Mouse (Mus musculus) heart, postnatal 14 days (tissue): ENCODE results near the gene Sufu. TPM values are rescaled to one million over a fixed set of nuclear protein-coding genes. Genes with fewer than 3 reads are reported as not detected.
A peak's percentile ranks its signal among the peaks of the same experiment; 100 is the strongest.

ENCODE experiments used
- DNase-seq, 2 experiments: peaks; one replicate each; pipeline ENCODE4 v3.0.0; 2021 to 2022
- intact Hi-C: fragments of 180-260 bp; cut with DNase I; formaldehyde crosslinking; loops from one replicate; pipeline ENCODE4 v1.15.1; 2025
- total RNA-seq, 2 experiments: library from RNA; stranded (reverse); gene quantifications; 2 replicates each; pipeline ENCODE4 v1.2.3; 2021

Gene Sufu
- total RNA-seq, 2 experiments from 2014 or later, result 15.1 to 15.3 TPM

DNA sequence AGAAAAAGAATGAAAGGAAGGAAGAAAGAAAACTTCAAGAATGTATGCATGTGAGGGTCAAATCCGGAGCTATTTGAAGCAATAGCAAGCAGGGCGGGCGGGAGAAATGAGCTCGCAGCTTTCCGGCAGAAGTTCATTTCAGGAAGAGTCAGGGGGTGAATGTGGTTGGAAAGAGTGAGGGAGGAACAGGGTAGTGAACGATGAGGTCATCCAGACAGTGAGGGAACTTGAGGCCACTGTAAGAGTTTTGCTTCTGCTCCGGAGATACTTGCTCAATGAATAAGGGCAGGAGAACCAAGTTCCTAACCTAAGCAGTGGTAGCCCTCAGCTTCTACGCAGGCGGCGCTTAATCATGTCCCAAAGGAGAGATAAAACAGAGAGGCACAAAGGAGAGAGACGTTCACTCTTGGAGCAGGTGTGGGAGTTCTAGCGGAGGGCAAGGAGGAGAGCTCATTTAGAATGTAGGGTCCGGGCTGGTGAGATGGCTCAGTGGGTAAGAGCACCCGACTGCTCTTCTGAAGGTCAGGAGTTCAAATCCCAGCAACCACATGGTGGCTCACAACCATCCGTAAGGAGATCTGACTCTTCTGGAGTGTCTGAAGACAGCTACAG, 125.8 kb downstream of the Sufu start:
- intact Hi-C loops, result loop anchor here (2.0 to 5.0 kb wide), 2 partner anchors 18 to 125 kb away; partner anchors contain the start of genes Actr1a and Sufu
- no peak for DNase-seq

- intact Hi-C loops, result loop anchor here (2.0 to 5.0 kb wide), 2 partner anchors 18 to 126 kb away; partner anchors contain the start of genes Actr1a and Sufu
- no peak for DNase-seq
Measured at GRCm38 (mm10) chr19:46523131-46523479, 126.4 kb downstream of the Sufu start.

GRCm38 (mm10) chr19:46523480-46524151, 126.9 kb downstream of the Sufu start:
- intact Hi-C loops, result loop anchor here (2.0 to 5.0 kb wide), 3 partner anchors 13 to 126 kb away; partner anchors contain the start of genes Actr1a and Sufu
- DNase-seq, result peak; percentile 65 to 68

GRCm38 (mm10) chr19:46524152-46524544, 127.5 kb downstream of the Sufu start:
- DNase-seq, result no peak
- intact Hi-C loops, result loop anchor here (2.0 to 5.0 kb wide), 2 partner anchors 13 to 127 kb away; partner anchors contain the start of genes Actr1a and Sufu

DNA sequence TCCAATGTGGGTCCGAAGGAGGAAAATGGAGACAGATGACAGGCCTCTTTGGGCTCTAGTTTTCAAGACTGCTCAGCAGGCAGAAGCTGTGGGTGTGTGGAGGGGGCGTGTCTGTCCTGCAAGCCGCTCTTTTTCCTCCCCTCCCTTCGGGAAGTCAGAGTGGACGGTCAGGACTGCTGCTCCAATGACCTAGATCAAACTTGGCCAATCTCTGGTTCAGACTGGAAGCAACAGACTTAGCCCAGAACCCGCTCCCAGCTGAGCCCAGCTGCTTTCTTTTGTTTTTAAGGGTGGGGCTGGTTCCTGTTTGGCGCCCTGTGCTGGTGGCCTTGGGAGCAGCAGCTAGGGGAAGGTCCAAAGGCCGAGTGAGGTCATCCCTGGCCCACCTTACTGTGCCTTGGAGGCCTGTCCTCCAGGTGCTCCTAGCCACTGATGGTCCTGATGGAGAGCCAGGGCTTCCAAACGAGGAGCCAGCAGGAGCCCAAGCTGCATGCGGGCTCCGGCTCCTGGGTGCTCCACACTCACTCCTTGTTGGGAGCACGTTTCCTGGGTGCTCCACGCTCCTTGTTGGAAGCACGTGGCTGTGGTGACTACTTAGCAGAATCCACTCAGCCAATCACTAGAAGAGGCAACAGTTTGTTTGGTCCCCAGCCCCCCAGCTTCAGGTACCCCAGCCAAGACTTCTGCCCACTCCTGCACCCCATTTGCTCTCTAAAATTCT, 128.1 kb downstream of the Sufu start:
- intact Hi-C loops, result loop anchor here (2.0 to 5.0 kb wide), 2 partner anchors 14 to 127 kb away; partner anchors contain the start of genes Actr1a and Sufu
- DNase-seq, result peak; percentile 84 to 87

DNA sequence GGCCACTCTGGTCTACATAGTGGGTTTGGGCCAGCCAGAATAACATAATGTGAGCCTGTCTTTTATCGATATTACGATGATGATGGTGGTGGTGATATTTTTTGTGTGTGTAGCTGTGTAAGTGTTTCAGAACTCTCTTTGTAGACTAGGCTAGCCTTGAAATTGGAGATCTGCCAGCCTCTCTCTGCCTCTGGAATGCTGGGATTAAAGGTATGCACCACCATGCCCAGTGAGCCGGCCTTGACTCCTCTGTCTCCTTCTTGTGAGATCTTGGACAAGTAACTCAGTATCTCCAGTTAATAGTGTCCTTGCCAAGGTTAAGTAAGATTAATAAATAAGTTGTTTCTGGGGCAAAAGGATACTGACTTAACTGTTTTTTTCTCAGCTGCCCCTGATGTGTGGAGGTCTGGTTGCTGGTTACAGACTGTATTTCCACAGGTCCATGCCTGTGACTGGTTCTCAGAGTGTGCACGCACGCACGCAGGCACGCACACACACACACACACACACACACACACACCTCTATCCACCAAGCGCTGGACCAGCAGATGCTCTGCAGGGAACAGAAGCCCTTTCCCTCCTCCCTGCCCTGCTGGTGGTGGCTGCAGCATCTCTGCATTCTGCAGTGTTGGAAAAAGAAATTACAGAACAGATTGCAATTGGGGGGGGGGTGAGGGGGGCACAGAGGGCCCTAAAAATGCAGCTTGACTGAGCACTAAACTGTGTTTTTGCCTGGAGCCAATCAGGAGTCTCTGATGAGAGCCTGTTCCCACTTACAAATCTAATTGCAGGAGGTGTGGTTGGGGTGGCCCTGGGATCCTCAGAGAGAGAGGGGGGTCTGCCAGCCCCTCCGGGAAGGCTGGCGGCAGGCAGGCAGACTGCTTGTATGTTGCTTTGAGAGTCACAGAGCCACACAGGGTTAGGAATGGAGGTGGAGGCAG, 129.3 kb downstream of the Sufu start:
- intact Hi-C loops, result loop anchor here (2.0 kb wide), 1 partner anchor 15 kb away; no protein-coding TSS in a partner anchor
- DNase-seq, result no peak

DNA sequence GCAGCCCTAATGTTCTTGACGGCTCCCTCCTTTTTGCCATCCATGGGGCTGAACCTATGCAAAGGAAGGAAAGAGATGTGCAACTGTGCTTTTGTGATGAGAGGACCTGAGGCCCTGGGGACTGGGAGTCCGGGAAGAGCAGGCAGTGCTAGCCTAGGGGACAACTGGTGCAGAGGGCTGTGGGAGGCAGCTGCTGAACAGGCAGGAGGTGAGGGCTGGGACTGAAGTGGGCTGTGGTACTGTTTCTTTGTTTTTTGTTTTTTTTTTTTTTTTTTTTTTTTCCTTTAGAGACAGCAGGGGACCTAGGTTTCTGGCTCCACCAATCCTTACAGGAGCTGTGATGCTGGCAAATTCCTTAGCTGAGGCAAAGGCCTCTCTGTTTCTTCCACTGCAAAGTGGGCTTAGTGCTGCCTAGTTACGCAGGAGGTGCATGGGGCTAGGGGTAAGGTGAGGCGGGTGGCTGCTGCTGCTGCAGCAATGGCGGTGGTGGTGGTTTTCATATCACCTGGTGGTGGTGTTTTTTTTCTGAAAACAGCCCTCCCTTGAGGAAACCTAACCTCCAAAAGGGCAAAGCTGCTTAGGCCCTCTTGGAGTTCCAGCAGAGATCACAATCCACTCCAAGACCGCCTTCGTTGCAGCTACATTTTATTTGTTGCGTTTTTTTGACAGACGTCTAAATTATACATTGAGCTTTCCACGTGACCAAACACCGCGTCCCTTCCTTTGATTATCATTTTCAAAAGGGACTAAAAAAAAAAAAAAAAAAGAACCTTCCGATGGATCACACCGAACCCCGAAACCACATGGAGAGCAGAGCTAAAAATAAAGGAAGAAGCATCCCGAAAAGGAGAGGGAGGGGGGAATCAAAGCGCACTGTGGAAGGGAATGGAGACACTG, 131.2 kb downstream of the Sufu start:
- intact Hi-C loops, result loop anchor here (2.0 kb wide), 1 partner anchor 35 kb away; no protein-coding TSS in a partner anchor
- no peak for DNase-seq

DNA sequence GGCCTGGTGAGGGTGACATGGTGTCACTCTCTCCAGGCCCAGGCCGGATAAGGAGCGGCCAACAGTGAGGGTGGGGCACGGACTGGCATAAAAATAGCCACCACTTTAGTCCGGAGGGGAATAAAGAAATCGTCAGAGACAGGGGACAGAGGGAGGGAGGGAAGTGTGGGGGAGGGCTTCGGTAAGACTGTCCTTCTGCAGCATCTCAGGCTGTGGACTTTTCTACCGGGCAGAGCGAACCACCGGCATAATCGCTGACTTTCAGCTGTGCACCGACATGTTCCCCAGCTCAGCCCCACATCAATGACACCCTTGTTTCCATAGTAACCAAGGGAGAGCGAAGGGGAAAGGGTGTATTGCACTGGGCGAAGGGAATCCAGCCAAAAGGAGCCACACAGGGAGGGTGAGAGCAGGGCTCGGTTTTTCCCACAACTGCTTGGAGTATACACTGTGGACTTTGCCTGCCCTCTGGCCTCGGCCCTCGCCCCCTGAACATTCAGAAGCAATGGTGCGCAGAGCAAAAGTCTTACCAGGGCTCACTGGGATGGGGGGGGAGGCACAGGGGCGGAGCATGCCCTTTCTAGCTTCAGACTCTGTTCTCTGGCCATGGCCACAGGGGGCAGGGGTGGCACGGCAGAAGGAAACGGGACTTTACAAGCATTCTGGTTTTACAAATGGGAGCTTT, 132.0 kb downstream of the Sufu start:
- DNase-seq, result peak; percentile 66 to 72
- intact Hi-C loops, result loop anchor here (2.0 kb wide), 1 partner anchor 34 kb away; no protein-coding TSS in a partner anchor

GRCm38 (mm10) chr19:46529601-46530448, 133.1 kb downstream of the Sufu start:
- DNase-seq, result no peak

GRCm38 (mm10) chr19:46530449-46530990, 133.8 kb downstream of the Sufu start:
- intact Hi-C loops, result no loop called here
- DNase-seq, result no peak

More at GRCm38 (mm10) chr19:46529601-46530448, 133.1 kb downstream of the Sufu start:
- intact Hi-C loops, result loop anchor here (2.0 kb wide), 1 partner anchor 33 kb away; no protein-coding TSS in a partner anchor

DNA sequence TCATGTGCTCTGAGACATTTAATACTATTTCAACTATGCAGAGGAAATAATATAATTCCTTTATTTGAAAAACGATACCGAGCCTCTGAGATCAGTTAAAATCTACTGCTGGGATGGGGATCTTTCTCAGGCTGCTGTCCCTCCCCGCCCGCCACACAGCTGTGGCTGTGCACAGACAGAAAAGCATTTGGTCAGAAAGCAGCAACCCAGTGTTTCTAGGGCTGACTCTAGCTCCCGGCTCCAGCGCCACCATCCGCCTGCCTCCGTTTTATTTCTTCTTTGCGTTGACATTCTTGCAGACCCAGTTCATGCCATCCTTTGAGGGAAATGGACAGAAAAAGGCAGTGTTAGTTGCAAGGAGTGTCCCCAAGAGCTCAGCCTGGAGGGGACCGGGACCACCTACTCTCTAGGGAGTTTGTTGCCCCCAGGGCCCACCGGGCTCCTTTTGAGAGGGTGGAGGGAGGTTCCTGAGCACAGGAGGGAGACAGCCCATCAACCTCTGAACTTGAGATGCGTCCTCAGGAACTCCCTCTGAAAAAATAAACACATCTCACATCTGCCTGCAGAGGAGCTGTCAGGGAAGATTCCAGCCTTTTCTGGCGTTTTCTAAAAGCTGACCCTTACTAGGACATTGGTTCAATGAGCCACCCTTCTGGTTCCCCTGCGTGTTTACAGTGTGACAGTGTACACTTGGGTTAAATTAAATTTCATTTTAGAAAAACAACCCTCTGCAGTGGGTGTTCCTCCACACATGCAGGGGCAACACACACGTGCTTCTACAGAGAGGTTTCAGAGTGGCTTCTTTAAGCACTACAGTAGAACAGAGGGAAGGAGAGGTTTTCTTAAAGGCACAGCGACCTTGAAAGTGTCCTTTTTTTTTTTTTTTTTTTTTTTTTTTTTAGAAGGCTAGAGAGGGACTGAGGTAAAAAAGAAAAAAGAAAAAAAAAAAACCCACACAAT, 134.7 kb downstream of the Sufu start:
- intact Hi-C loops, result no loop called here
- no peak for DNase-seq

GRCm38 (mm10) chr19:46532031-46532688, 135.5 kb downstream of the Sufu start:
- peak; percentile 62 to 71 for DNase-seq
- intact Hi-C loops, result no loop called here

DNA sequence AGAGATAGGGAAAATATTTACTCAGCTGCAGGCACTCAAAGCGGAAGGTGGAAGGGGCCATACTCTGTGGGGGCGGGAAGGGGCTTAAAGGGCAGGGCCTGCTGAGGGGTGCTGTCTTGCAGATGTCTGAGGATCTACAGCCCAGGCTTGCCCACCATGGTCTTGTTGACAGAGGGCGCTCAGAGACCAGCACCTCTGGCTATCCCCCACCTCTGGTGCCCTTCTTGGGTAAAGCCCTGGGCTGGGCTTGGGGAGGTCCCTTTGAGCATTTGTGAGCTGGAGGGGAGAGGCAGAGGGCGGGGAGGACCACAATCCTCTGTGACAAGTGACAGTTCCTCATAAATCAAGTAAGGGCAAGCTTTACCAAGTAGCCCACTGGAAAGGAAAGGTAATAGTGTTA, 136.4 kb downstream of the Sufu start:
- no peak for DNase-seq
- intact Hi-C loops, result no loop called here

GRCm38 (mm10) chr19:46533525-46533924, 136.8 kb downstream of the Sufu start:
- no peak for DNase-seq
- intact Hi-C loops, result no loop called here

DNA sequence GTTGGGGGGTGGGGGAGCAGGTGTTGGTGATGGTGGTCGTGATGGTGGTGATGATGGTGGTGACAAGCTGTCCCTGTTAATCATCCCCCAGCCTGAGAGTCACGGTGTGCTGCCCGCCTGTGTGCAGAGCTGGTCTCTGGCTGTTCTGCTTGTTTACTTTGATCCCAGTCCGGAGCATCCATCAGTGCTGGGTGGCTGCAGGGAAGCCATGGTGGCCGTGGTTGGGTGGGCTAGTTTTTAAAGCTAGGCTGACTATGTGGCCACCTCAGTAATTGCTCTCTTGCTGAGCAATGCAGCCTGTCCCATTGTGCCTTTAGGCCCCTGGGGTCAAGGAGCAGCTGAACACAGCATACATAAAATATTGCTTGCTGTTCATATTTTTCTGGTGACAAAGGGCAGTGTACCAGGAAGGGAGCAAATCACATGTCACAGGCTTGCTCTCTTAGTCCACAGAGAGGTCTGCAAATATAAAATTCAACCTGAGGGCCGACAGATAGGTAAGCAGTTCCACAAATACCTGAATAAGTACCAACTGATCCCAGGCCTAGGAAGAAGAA, 137.9 kb downstream of the Sufu start:
- intact Hi-C loops, result no loop called here
- DNase-seq, result no peak
